Mouse (Mus musculus) kidney, embryonic 15.5 days (tissue): ENCODE measurements around the gene Lrg1. TPM values are rescaled to one million over a fixed set of nuclear protein-coding genes. Genes with fewer than 3 reads are reported as not detected.

Source experiments
- polyA plus RNA-seq: library from polyadenylated mRNA; unstranded; fragments of >200 nt; fragmentation: Nextera tagmentation; extraction: Ambion mirVana; gene quantifications from 2 replicates; pipeline ENCODE4 v1.2.1, GENCODE M21; 2015

Lrg1 gene
- polyA plus RNA-seq, 1 experiment from 2014 or later, result 0.53 TPM

Other genes with a start within 250 kb of the Lrg1 start
- 9.1 and 11.6 TPM in 2 replicates for gene Zfp119a, start 243.1 kb downstream of the Lrg1 start, polyA plus RNA-seq
- gene Zfp959, start 229.9 kb downstream of the Lrg1 start, polyA plus RNA-seq, result 16.0 and 16.8 TPM in 2 replicates
- 5.5 and 5.7 TPM in 2 replicates for gene Zfp119b, start 172.5 kb downstream of the Lrg1 start, polyA plus RNA-seq
- 1.8 and 2.4 TPM in 2 replicates for gene Ebi3, start 169.4 kb downstream of the Lrg1 start, polyA plus RNA-seq
- 27.4 and 27.5 TPM in 2 replicates for gene Yju2, start 162.9 kb downstream of the Lrg1 start, polyA plus RNA-seq
- 28.8 and 30.1 TPM in 2 replicates for gene Shd, start 151.5 kb downstream of the Lrg1 start, polyA plus RNA-seq
- 19.7 and 21.7 TPM in 2 replicates for gene Fsd1, start 135.5 kb downstream of the Lrg1 start, polyA plus RNA-seq
- 14.5 and 15.5 TPM in 2 replicates for gene Stap2, start 116.4 kb downstream of the Lrg1 start, polyA plus RNA-seq
- gene Mpnd, start 116.3 kb downstream of the Lrg1 start, polyA plus RNA-seq, result 97.4 and 103 TPM in 2 replicates
- gene Sh3gl1, start 85.4 kb downstream of the Lrg1 start, polyA plus RNA-seq, result 168 and 175 TPM in 2 replicates
- gene Chaf1a, start 81.6 kb downstream of the Lrg1 start, polyA plus RNA-seq, result 26.9 and 30.8 TPM in 2 replicates
- gene Ubxn6, start 47.0 kb downstream of the Lrg1 start, polyA plus RNA-seq, result 42.2 and 45.6 TPM in 2 replicates
- 123 and 141 TPM in 2 replicates for gene Hdgfl2, start 42.4 kb downstream of the Lrg1 start, polyA plus RNA-seq
- 0.08 and 0.12 TPM in 2 replicates for gene Plin4, start 12.2 kb downstream of the Lrg1 start, polyA plus RNA-seq
- gene Plin5, start 4.4 kb downstream of the Lrg1 start, polyA plus RNA-seq, result 1.5 and 1.9 TPM in 2 replicates
- gene Sema6b, start 18.3 kb upstream of the Lrg1 start, polyA plus RNA-seq, result 1.5 TPM in 2 replicates
- gene Tnfaip8l1, start 40.5 kb upstream of the Lrg1 start, polyA plus RNA-seq, result 11.6 and 11.9 TPM in 2 replicates
- gene Mydgf, start 61.9 kb upstream of the Lrg1 start, polyA plus RNA-seq, result 90.7 and 96.4 TPM in 2 replicates
- 38.9 and 43.8 TPM in 2 replicates for gene Dpp9, start 96.9 kb upstream of the Lrg1 start, polyA plus RNA-seq
- 13.1 TPM in 2 replicates for gene Fem1a, start 134.8 kb upstream of the Lrg1 start, polyA plus RNA-seq
- 6.0 and 6.2 TPM in 2 replicates for gene Ticam1, start 154.8 kb upstream of the Lrg1 start, polyA plus RNA-seq
- gene Plin3, start 170.9 kb upstream of the Lrg1 start, polyA plus RNA-seq, result 68.9 and 77.4 TPM in 2 replicates
- gene Arrdc5, start 178.3 kb upstream of the Lrg1 start, polyA plus RNA-seq, result 0.31 TPM in 1 of 2 replicates, not detected in the other
- 162 and 175 TPM in 2 replicates for gene Uhrf1, start 181.3 kb upstream of the Lrg1 start, polyA plus RNA-seq
- gene Kdm4b, start 204.1 kb upstream of the Lrg1 start, polyA plus RNA-seq, result 32.3 and 34.3 TPM in 2 replicates